Mouse (Mus musculus): Measurements from ENCODE around the gene Dynlt1c.
"Not testable (repeated sequence)": the region's sequence is repeated elsewhere in the genome, so short reads cannot be mapped to it uniquely, and the experiment has no call there.

Gene Dynlt1c

DNA sequence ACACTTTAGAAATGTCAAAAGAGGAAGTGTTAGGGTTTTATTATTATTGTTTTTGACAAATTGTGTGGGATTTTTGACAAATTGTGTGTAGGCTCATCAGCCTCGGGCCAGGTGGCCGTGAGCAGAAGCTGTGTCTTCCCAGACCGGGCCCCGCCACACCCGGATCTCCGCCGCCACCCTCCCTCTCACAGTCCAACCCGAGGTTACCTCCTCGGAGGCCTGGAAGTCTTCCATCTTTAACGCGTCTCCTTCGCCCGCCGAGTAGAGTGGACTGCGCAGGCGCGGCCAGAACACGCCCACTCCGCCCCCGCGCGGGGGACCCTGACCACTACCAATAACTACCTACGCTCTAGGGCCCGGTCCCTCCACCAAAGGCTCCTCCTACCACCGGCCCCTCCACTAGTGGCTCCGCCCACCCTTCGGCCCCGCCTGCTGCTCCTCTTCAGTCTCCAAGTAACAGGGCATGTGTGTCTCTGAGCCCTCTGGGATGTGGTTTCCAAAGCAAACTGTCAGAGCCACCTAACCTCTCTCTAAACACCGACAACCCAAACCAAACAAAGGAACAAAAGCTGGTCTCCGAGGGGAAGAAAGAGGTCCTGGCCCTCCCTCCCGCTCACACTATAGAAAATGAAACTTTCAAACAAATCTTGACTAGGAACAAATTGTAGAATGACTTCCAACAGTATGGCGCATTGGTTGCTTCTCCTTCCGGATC lies 54.3 kb downstream of the Dynlt1c start, which contains the start of gene Dynlt1f:
Gene Dynlt1f, minus strand, starts transcription at position 334 of the 715 bp plus-strand sequence.
- DNase-seq, result peak; percentile 47

DNA sequence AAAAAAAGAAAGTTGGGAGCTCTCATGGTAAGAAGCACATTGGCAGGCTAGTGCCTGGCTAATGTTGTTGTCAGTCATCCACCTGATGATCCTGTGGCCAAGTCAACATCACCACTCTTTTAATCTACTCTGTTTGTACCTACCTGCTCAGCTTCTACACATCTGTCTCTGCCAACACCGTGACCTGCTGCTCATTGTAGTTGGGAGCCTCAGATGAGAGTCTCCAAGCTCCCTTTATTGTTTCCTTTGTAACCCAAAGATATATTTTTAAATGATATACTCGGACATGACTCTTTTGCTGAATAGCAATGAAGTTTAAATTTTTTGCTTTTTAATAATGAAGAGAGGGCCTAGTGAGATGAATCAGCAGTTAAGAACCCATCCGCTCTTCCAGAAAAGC lies 55.0 kb downstream of the Dynlt1c start:
- DNase-seq, result not testable (repeated sequence)

DNA sequence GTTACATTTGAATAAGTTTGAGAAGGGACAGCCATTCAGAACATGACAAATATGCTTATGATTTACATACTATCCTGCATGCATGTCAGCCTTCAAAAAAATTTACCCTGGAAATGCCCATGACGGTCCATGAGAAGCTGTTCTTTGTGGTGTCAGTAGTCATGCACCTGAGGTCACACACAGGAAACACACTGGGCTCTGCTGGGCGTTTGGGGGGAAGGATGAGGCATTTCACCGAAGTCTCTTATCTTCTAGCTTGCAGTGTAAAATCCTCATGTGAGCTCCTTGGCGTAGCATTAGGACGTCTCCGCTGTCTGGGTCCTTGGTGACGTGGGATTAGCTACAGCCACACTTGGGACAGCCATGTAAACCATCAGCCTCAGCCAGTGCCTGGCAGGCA lies 57.3 kb downstream of the Dynlt1c start, which contains the start of gene Sytl3:
Gene Sytl3, plus strand, starts transcription at position 293 of the 400 bp plus-strand sequence.
- DNase-seq, result not testable (repeated sequence)
